Mouse (Mus musculus) kidney, postnatal 4 days (tissue): ENCODE results near the gene Pla2r1.

ENCODE experiments used
- DNase-seq, 2 experiments: peaks; one replicate each; pipeline ENCODE4 v3.0.0; 2021; ENCODE audit warnings: mixed read lengths in 2 of 2

Gene Pla2r1

DNA sequence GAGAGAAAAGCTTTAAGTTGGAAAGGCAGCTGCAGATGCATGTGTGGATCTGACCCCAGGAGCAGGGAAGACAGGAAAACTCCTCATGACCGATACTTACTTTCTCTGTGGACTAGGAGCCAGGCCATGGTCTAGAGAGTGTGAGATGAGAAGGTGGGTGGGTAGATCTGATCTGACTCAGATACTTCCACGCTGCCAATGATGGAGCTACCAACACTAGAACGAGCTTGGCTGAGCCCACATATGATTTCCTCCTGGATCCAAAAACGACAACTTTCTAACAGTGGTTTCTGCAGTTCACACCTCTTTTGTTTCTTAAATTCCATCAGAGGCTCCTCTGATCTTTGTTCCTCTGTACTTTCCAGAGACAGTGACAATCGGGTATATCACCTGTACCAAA is 151.4 kb downstream of the Pla2r1 start:
- DNase-seq: no peak

DNA sequence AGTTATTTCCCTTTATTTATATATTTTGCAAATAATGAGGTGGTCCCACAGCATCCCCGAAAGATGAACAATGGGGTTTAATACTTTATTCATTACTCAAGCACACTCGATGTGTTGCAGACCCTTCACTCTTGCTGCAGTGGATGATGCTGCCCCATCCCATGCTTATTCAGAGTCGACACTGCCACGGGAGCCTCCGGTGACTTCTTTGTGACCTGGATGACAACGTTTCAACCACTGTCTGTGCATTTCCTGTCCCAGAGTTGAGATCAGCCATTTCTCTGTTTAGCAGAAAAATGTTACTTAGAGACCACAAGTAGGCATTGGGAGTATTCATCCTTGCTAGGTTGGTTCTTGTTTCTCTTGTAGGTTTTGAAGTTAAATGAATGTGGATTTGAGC is 159.3 kb downstream of the Pla2r1 start:
- DNase-seq: no peak

DNA sequence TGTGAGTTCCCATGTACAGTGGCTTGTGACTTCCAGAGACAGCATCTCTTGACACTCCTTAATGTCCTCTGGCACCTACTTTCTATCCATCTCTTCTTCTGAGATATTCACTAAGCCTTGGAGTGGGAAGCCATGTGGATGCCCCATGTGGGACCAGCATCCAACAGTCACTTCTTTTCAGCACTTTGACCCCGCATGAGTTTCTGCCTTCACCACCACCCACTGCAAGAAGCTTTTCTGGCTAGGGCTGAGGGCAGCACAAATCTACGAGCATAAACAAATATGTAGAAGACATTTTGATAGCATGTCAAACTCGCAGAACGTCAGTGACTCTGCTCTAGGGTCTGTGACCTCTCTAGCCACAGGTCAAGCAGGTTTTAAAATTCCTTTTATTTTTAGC is 160.8 kb downstream of the Pla2r1 start:
- DNase-seq: no peak

DNA sequence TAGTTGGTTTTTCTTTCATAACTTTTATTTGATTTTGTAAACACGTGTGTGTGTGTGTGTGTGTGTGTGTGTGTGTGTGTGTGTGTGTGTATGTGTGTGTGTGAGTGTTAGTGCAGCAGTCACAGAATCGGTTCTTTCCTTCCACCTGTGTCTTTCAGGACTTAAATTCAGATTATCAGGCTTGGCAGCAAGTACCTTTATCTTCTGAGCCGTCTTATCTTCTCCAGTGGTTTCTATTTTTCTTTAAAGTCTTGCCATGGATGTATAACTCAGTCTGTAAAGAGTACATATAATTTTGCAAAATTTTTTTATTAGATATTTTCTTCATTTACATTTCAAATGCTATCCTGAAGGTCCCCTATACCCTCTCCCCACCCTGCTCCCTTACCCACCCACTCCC is 165.7 kb downstream of the Pla2r1 start:
- DNase-seq: no peak

DNA sequence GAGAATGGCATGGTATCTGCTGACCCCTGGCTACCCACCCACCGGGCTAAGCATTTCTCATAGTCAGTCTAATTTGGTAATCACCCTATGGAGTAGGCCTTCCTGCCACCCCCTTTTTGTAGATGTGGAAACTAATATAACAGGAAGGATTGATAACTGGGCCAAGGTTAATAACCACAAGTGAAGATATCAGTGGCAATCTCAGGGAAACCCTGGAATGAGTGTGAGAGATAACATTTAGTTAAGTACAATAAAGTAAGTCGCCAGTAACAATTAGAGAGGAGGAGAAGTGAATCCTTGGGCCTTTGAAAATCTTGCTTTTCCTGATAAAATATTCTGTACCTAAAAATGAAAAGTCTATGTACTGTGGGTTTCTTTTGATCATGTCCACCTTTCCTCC is 166.3 kb downstream of the Pla2r1 start:
- DNase-seq: no peak

DNA sequence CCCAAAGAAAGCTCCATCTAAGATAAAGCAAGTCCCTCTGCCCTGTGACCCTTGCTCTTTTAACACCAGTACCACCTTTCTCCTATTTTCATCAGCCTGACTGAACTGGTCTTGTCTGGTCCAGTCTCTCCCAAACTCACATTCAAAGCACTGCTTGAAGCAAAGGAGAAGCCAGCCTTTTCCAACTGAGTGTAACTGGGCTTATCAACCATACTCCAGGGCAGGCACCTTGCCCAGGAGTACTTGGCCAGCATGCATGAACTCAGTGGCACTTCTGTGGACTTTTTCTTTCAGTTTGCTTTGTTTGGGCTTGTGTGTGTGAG is 168.4 kb downstream of the Pla2r1 start:
- DNase-seq: peak in 1 of 2 experiments; percentile 7

DNA sequence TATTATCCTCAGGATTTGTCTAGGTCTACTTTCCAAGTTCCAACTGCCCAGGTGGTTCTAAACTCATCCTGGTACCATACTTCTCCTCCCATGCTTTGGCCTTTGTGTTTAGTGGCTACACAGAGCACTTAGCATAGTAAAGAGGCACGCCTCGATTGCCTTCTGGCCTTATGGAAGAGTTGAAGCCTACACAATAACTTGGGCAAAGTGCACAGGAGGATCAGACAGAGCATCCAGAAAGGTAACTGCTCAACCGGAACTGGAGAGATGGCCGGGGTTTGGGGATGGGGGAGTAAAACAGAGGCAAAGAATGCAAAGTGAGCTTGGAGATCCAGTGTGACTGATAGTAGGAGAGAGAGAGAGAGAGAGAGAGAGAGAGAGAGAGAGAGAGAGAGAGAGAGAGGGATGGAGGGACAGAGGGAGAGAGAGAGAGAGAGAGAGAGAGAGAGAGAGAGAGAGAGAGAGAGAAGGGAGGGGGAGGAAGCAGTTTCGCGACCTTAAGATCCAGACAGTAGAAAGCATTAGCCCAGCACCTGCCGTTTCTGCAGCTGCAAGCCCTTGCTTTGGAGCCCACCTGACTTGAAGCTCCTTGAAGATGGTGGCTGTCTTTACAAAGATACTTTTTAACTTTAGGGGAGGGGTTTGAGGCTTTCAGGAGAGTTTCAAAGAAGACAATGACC is 168.9 kb downstream of the Pla2r1 start:
- DNase-seq: no peak

DNA sequence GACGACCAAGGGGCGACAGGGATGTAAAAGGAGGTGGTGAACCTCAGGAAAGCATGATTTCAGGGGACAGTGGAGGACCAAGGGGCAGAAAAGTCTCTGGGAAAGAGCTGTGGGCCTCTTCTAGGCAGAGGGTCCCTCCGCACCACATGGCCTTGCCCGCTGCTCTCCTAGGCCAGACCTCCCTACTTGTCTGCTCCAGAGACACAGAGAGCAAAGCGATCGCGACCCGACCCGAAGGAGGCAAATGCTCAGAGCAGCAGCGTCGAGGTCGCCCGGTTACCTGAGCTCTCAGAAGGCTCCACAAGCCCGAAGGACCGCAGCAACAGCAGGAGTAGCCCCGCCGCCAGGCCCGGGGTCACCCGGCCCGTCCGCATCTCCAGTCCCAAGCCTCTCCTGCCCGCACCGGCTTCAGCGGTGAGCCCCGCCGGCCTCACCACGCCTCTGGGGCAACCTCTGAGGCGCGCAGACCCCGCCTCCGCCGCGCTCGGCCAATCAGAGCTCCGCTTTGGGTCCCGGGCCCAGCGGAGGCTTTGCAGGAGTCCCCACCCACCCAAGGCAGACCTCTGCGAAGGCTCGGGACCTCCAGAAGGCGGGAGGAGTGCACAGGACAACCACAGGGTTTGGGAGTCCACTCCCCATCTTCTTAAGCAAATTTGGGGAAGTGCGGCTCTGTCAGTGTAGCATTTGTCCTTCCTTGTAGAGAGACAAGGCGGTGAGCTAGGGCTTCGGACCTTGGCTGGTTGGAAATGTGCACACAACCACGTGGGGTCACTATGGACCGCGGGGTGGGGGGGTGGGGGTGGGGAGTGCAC is 170.0 kb downstream of the Pla2r1 start, which contains the start of gene Ly75:
Ly75 (minus strand) TSS at position 446 of the 812 bp plus-strand sequence.
- peak; percentile 87 to 92 for DNase-seq

DNA sequence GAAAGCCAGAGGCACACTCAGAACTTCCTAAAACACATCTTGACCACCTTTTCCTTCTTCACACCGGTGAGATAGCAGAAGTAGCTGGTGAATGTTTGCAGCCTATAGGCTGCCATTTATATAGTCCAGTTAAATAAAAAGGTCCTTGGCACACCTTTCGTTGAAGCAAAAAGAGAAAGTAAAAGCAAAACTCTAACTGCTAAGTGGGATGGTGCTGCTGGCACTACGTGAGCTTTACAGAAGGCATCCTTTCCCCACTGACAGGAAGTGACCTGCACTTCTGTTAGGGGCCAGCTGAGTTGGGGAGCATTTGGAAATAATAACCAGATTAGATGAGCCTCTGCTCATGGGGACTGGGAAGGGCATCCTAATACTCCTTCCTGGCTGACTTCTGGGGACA is 170.8 kb downstream of the Pla2r1 start:
- DNase-seq: no peak

DNA sequence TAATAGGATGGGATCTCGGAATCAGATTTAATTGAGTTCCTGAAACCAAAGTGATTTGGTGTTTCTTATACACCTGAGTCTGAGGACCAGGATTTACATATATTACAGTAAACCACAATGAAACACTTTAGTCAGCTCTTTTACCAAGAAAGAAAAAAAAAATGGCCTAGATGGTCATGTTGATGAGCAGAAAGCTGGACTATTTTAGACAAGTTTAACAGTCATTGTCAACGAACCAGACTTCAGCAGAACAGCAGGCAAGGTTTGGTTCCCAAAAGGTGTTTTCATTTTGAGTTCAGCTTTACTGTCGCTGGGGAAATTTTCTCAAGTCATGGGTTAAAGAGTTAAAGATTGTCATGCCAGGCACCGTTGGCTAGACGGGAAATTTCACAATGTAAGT is 175.8 kb downstream of the Pla2r1 start:
- DNase-seq: no peak

DNA sequence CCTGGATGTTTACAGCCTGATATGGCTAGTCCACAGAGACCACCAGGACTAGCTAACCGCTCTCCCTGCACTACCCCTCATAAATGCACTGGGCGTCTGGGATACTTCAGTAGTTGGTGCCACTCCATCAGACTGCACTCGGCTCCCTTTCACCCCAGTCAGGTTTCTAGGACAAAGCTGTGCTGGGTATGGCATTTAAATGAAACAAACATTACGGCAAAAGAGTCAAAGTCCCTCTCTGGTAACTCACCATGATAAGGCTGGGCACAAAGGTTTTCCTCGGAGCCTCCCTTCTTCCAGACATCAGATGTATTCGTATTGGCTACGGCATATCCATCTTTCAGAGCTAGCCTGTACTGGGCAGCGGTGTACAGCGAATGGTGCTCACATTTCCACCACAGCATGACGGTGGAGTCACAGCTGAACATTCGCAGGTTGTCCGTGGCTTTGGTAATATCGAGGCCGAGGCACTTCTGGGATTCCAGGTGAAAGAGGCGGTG is 177.4 kb downstream of the Pla2r1 start:
- no peak for DNase-seq

DNA sequence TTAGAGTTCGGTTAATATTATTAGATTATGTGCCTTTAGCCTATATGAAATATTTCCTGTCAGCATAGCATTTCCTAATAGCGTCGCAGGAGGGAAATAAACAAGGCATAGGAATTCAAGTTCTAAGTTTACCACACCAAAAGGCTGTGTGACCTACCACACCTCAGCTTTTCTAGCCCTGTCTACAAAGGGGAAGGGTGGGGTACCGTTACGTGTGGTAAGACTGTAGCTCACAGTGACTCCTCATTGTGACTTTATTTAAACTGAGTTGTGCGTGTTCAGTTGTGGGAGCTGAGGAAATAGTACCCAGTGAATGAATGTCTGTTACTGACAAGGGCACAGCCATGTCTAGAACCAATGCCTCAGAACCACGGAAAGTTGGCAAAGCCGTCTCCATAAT is 178.0 kb downstream of the Pla2r1 start:
- DNase-seq: no peak

DNA sequence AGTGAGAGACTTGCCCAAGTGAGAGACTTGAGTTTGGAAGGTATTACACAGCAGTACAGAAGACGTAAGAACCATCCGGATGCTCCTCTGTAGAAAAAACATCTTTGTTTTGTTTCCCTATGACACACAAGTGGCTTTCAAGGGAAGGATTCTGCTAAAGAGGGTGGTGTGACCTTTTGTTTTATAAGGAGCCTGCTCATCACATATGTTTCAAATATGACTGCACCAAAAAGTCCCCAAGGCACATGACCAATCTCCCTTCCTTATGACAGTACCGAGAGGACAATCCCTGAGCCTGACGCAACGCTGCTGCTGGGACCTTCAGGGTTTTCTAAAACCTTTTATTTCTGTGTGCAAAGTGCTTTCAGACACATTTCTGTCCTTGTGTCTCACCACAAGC is 182.9 kb downstream of the Pla2r1 start:
- no peak for DNase-seq

DNA sequence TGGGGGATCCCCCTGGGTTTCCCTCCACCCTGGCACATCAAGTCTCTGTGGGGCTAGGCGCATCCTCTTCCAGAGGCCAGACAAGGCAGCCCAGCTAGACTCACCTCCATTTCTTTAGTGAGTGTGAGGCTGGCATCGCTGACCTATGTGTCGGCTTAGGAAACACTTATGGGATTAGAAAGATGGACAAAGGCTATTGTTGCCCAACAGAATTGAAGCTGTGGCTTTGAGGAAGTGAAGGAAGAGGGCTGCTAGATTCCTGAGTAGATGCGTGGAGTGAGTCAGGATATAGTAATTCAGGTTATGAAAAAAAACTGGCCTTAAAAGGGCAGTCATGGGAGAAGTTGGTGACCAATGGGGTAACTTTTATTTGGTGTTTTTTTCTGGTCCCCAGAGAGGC is 183.7 kb downstream of the Pla2r1 start:
- DNase-seq: no peak

DNA sequence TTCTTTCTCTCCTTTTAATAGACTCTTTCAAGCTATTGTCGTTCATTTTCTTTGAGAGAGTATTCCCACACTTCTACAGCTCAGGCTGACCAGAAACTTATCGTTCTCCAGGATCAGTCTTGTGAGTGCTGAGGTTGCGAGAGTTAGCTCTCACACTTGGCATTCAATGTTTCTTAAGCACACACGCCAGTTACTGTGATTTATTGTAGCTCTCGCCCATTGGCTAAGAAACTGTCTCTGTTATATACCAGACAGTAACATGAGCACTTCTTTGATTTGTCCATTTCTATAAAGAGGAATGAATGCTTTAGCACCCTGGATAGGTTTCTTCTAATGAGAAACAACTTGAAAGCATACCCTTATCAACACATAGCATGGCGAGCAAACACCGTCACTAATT is 185.2 kb downstream of the Pla2r1 start:
- no peak for DNase-seq
